Mouse (Mus musculus) embryonic fibroblast, embryonic 13.5 days (primary cell): ENCODE measurements around the gene Arid5b. TPM values are rescaled to one million over a fixed set of nuclear protein-coding genes. Genes with fewer than 3 reads are reported as not detected.

Experiments used
- H3K27ac ChIP-seq: 2 replicates; pipeline ENCODE4 v1.5.1; 2012; ENCODE audit warnings: low read length, control low read depth, inconsistent platforms; ENCODE audit not compliant: insufficient read depth
- H3K4me1 ChIP-seq: 2 replicates; pipeline ENCODE4 v1.6.1; 2011; ENCODE audit warnings: low read length; ENCODE audit not compliant: control insufficient read depth, insufficient read depth
- H3K4me3 ChIP-seq: 2 replicates; pipeline ENCODE4 v1.5.1; 2011; ENCODE audit warnings: mild to moderate bottlenecking, control low read depth, low read length; ENCODE audit not compliant: insufficient read depth
- CTCF ChIP-seq: IDR thresholded peaks from 2 replicates; pipeline ENCODE4 v1.5.1; 2011; ENCODE audit warnings: mild to moderate bottlenecking, control low read depth, low read length, moderate library complexity, borderline replicate concordance; ENCODE audit not compliant: insufficient read depth
- POLR2A ChIP-seq: IDR thresholded peaks from 2 replicates; pipeline ENCODE4 v1.6.1; 2011; ENCODE audit warnings: low read depth, mild to moderate bottlenecking, control low read depth, low read length, moderate library complexity
- polyA plus RNA-seq: library from polyadenylated mRNA; stranded (reverse); fragments of >200 nt; gene quantifications from 2 replicates; pipeline ENCODE4 v1.2.4, GENCODE M21; 2011; ENCODE audit warnings: low read depth; ENCODE audit not compliant: missing spikeins, insufficient read length

Gene Arid5b
- polyA plus RNA-seq, 1 experiment, result 80.2 TPM

DNA sequence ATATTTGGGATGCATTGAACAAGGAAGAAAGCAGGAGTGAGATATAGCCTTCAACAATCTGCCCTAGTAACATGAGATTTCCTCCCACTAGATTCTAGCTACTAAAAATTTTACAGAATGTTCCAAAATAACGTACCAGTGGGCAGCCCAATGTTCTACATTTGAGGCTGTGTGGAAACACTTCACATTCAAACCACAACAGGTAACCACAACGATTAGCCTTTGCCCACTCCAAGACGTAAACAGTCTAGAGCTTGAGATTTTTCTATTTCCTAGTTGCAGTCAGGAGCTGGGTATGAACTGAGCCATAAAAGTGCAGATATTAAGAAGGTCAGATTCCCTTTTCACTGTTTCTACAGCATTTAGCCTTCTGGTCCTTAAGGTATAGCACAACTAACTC is 56.5 kb downstream of the Arid5b start:
- Histone ChIP-seq H3K4me1 (no peaks in the 10 kb centered on the region), H3K4me3 (no peak overlapping the region), H3K27ac (no peak overlapping the region)
- no peak for TF ChIP-seq CTCF

DNA sequence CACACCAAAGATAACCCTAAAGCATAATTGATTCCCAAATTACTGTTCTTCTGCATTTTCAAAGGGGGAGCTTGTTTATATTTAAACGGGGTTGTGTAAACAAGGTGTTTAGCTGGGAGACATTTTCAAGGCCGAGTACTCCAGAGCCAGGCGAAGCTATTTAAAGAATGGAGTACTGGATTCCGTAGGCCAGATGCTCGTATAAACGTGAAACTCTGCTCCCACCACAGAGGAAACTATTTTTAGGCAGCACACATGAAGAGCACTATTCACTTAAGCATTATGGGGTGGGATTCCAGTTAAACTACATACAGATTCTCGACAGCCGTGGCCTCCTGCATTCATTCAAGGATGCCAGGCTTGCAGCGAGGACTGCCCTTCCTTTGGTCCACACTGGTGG is 59.2 kb downstream of the Arid5b start:
- Histone ChIP-seq H3K4me3 (no peak overlapping the region), H3K27ac (no peak overlapping the region), H3K4me1 (no peaks in the 10 kb centered on the region)
- no peak for TF ChIP-seq POLR2A
- TF ChIP-seq CTCF, result no peak

DNA sequence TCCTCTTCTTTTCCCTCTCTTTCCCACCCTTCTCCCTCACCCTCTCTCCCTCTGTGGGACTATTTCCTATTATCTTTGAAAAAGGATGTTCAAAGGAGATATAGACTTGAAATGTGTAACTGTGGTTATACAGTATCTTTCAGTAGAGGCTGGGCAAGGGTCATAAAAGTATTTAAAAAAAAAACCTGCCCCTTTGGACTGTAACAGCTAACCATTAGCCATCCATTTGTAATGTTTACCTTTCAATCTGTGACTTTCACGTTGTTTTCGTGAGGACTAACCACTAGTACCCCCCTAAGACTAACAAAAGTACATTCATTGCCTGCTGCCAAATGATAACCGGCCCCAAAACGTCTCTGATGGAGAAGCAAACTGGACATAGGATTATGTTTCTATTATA is 59.9 kb downstream of the Arid5b start:
- TF ChIP-seq POLR2A, result no peak
- no peak for TF ChIP-seq CTCF
- Histone ChIP-seq H3K4me3 (no peak overlapping the region), H3K4me1 (0 out of 2 replicates have a peak, but pooled peaks cover under 1% of the 10 kb centered on the region), H3K27ac (no peak overlapping the region)

DNA sequence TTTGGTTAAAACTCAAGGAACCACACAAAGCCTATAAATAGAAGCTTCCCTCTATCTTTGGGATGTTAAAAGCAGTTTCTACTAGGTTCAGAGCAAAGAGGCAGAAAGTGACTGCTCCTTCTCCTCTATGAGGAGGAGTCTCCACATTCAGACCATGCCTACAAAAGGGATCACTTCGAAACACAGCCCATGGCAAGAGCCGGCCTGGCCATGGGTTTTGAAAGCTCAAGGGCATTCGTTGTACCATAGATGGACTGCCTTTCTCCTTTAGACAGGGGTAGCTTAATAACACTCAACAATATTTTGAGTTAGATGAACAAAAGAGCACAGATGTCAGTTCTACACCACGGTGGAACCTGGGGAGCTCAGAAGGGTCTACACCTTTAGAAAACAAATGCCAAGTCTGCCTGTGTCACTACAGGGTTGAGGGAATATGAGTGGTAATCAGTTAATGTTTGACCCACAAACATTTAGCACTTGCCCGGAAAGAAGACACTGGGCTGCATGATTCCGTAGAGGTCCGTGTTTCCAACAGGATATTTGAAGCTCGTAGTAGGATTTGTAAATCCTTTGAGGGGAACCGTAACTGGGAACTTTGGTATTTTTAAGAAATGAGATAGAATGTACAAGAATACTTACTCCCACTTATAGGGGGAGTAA is 63.6 kb downstream of the Arid5b start:
- H3K27ac ChIP-seq, result no peak overlapping the region
- H3K4me3 ChIP-seq, result no peak overlapping the region
- H3K4me1 ChIP-seq, result peaks cover 7% of the 10 kb centered on the region; the same call in 1 of the 2 replicates
- TF ChIP-seq POLR2A (no peak), CTCF (no peak)

DNA sequence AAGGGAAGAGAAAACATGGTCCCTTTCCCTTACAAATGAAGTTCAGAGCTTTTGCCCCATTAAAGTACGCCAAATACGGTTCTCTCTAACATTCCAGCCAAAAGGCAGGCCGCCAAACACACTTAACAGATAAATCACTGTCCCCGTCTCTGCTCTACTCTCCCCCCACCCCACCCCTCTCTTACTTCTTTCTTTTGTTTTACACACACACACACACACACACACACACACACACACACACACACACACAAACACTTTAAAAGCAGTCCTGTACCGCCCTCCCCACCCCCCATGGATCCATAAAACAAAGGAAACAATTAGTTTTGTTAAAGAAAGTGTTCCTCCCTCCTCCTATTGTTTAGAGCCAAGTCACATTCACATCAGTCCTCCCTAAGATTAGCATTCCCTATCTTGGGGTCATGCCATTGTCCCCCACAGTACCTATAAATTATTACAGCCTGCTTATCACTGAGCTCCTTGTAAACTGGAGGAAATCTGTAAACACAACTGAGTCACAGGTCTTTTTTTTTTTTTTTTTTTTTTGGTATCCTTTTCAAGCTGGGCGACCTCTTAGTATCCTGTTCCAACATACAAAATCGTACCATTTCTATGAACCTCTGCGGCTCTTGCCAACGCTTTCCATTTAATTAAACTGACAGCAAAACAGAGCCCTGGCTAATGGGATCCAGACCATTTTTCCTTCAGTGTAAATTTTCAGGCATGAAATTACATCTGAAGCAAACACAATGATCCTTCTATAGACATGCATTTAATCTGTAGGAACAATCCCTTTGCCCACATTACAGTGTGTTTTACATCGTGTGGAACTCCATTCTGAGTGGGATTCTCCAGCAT is 66.3 kb downstream of the Arid5b start:
- H3K27ac ChIP-seq, result peak overlapping the region; percentile 89
- TF ChIP-seq CTCF (no peak), POLR2A (no peak)

DNA sequence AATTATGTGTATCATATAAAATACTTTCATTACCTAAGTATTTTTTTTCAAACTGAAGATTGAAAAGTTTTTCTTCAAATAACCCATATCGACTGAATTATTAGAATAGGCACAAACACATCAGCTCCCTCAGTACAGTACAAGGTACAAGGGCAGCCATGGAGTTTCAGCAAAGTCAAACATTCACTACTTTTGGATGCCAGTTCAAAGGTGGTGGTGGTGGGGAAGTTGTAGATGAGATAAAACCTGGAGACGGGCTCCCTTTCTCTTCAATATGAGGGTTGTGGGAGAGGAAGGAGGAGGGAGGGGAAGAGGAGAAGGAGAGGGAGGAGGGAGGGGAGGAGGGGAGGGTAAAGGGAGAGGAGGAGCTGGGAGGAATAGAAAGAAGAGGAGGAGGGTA is 67.0 kb downstream of the Arid5b start:
- H3K27ac ChIP-seq, result peak overlapping the region; percentile 89
- H3K4me3 ChIP-seq, result no peak overlapping the region
- TF ChIP-seq POLR2A, result no peak
- TF ChIP-seq CTCF, result no peak
- peaks cover 13% of the 10 kb centered on the region; the same call in 1 of the 2 replicates for H3K4me1 ChIP-seq

More for the DNA sequence above, 66.3 kb downstream of the Arid5b start:
- Histone ChIP-seq H3K4me3 (no peak overlapping the region), H3K4me1 (peaks cover 13% of the 10 kb centered on the region; the same call in 1 of the 2 replicates)

DNA sequence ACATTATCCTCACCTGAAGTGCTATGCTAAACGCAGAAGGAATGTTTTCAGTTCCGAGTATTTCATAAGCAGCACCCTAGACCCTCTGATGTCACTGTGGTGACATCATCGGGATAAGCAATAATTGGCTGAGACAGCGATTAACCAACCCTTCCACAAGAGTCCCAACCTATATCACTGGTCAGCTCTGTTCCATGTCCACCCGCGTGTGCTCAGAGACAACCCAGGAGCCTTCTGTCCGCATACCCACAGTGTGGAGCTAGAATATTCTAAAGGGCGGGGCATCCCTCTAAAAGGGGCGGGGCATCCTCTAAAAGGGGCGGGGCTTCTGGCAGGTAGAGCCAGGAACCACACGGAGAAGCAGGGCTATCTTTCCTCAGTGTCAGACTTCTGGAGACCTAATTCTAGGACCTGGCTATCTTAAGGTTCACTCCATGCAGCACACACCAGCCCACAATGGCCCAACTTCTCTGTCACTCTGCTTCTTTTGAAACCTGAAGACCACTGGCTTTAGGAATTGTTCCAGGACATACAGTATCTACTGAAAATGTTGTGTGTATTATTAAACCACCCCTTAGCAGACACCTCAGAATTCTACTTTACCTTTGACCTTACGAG is 68.4 kb downstream of the Arid5b start:
- H3K4me1 ChIP-seq, result peaks cover 13% of the 10 kb centered on the region; the same call in 1 of the 2 replicates
- 0 out of 2 replicates have a peak overlapping the region, but pooled peaks have one; percentile 14 for H3K27ac ChIP-seq
- H3K4me3 ChIP-seq, result no peak overlapping the region
- TF ChIP-seq POLR2A (no peak), CTCF (no peak)

DNA sequence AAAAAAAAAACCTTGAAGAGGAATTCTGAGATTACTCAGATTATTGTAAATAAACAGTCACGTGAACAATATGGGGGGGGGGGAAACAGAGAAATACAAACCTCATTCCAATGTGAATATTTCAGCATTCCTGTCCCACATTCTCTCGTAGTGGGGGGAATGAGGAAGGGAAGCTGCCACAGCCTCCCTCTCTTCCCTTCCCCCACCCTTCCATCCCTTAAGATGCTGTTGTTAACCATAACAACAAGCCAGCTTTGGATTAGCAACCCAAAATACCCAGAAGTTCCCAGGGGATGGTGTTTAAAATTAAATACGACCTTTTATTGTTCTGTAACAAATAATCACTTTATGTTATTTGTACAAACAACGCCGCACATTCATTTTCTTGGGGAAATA is 69.9 kb downstream of the Arid5b start:
- H3K4me3 ChIP-seq, result no peak overlapping the region
- TF ChIP-seq POLR2A, result no peak
- no peak for TF ChIP-seq CTCF

DNA sequence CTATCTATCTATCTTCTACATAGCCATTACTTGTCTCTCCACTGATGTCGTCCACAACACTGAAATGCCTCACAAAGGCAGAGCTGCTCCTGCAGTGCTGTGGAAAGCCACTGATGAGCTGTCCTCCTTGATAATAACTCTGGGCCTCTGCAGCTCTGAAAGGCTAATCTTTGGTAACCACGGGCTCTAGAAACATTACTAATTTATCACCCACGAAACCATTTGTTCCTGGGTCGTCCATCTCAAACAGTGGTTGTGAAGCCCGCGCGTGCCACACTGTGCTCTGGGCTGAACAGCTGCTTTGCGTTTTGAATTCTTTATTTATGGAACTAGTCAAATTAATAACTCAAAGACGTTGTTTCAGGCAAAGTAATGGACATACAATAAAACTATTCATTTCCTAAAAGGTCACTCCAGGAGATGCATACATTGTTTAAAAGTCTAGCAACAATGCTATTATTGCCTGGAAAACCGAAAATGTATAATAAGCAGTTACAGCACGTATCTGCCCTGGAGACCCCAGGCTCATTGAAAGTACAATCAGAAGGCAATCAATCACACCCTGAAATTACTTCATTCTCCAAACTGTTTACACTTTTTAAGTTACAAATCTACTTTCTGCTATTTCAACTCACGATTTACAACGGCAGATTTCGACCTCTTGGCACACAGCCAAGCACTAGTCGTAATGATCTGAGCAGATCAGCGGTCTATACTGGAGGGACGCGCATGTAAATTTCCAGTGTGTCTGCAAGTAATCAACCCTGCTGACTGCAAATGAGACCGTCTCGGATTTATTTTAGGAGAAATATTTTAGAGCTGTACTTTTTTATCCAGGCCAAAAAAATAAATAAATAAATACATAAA is 70.5 kb downstream of the Arid5b start:
- TF ChIP-seq POLR2A (no peak), CTCF (no peak)
- H3K4me3 ChIP-seq, result no peak overlapping the region
- peaks cover 14% of the 10 kb centered on the region; the same call in 1 of the 2 replicates for H3K4me1 ChIP-seq
- no peak overlapping the region for H3K27ac ChIP-seq

More for the DNA sequence above, 69.9 kb downstream of the Arid5b start:
- Histone ChIP-seq H3K4me1 (peaks cover 13% of the 10 kb centered on the region; the same call in 1 of the 2 replicates), H3K27ac (no peak overlapping the region)
